Mouse (Mus musculus) liver, embryonic 16.5 days (tissue): ENCODE results near the gene Srpk2. TPM values are rescaled to one million over a fixed set of nuclear protein-coding genes. Genes with fewer than 3 reads are reported as not detected.

Source experiments
- ATAC-seq: fragments of 200-750 bp; cut with Nextera tagmentation; 2 replicates; pipeline ENCODE4 v1.8.0; 2017; ENCODE audit warnings: low read depth, mild to moderate bottlenecking, moderate number of reproducible peaks, moderate library complexity
- H3K27ac ChIP-seq: fragments of 300-500 bp; sonication (generic); 2 replicates; pipeline ENCODE4 v1.5.1; 2014; ENCODE audit warnings: mild to moderate bottlenecking, low read length
- H3K27me3 ChIP-seq: fragments of 300-500 bp; sonication (generic); 2 replicates; pipeline ENCODE4 v1.6.1; 2014; ENCODE audit warnings: low read depth, low read length, mixed read lengths; ENCODE audit not compliant: control insufficient read depth, insufficient read depth
- H3K36me3 ChIP-seq: fragments of 300-500 bp; sonication (generic); 2 replicates; pipeline ENCODE4 v1.6.1; 2014; ENCODE audit warnings: mild to moderate bottlenecking; ENCODE audit not compliant: control insufficient read depth, insufficient read depth
- H3K4me1 ChIP-seq: fragments of 300-500 bp; sonication (generic); 2 replicates; pipeline ENCODE4 v1.6.1; 2014; ENCODE audit warnings: low read depth, low read length, mixed read lengths; ENCODE audit not compliant: control insufficient read depth
- H3K4me2 ChIP-seq: fragments of 300-500 bp; sonication (generic); 2 replicates; pipeline ENCODE4 v1.6.1; 2014; ENCODE audit warnings: low read depth, low read length, mixed read lengths
- H3K4me3 ChIP-seq: fragments of 300-500 bp; sonication (generic); 2 replicates; pipeline ENCODE4 v1.5.1; 2014; ENCODE audit warnings: low read depth, mild to moderate bottlenecking, low read length
- H3K9ac ChIP-seq: fragments of 300-500 bp; sonication (generic); 2 replicates; pipeline ENCODE4 v1.6.1; 2014; ENCODE audit warnings: low read depth, low read length
- H3K9me3 ChIP-seq: fragments of 300-500 bp; sonication (generic); replicated peaks from 2 replicates; pipeline ENCODE4 v1.6.1; 2016; ENCODE audit warnings: low read length; ENCODE audit not compliant: control insufficient read depth
- WGBS: fragments of 180-500 bp; shearing (Covaris S2); extraction: QIAGEN DNeasy Blood & Tissue Kit; methylation state at CpG from one replicate; pipeline ENCODE4 v1.1.7; 2014; ENCODE audit not compliant: insufficient replicate concordance; 5-methylcytosine and 5-hydroxymethylcytosine counted together
- polyA plus RNA-seq: library from polyadenylated mRNA; unstranded; fragments of >200 nt; fragmentation: Nextera tagmentation; extraction: Ambion mirVana; gene quantifications from 2 replicates; pipeline ENCODE4 v1.2.1, GENCODE M21; 2015

Srpk2 gene
- polyA plus RNA-seq, 1 experiment from 2014 or later = 6.6 TPM

GRCm38 (mm10) chr5:23676156-23677071 is 8.0 kb downstream of the Srpk2 start:
- peak overlapping the region; percentile 71 for H3K4me3 ChIP-seq
- H3K27ac ChIP-seq = no peak overlapping the region
- 12% methylated on average over 31 of the region's 41 CpGs for WGBS
- 0 out of 2 replicates have a peak overlapping the region, but pooled peaks have one; percentile 25 for H3K9ac ChIP-seq
- peaks cover 35% of the 10 kb centered on the region for H3K27me3 ChIP-seq
- no peaks in the 10 kb centered on the region for H3K36me3 ChIP-seq
- H3K4me1 ChIP-seq = no peaks in the 10 kb centered on the region
- H3K9me3 ChIP-seq = no peaks in the 10 kb centered on the region
- no peak for ATAC-seq
- peak overlapping the region; percentile 88 for H3K4me2 ChIP-seq

GRCm38 (mm10) chr5:23675499-23676155 is 8.8 kb downstream of the Srpk2 start:
- Histone ChIP-seq H3K27me3 (peaks cover 35% of the 10 kb centered on the region), H3K4me1 (no peaks in the 10 kb centered on the region), H3K9me3 (no peaks in the 10 kb centered on the region), H3K4me3 (peak overlapping the region; percentile 71), H3K36me3 (no peaks in the 10 kb centered on the region), H3K4me2 (peak overlapping the region; percentile 88), H3K9ac (peak overlapping the region; percentile 45), H3K27ac (no peak overlapping the region)
- ATAC-seq = peak; percentile 70
- WGBS = under 1% methylated on average over 62 of the region's 95 CpGs

- WGBS = under 1% methylated on average over 59 of the region's 61 CpGs
- no peaks in the 10 kb centered on the region for H3K4me1 ChIP-seq
- peak overlapping the region; percentile 45 for H3K9ac ChIP-seq
- peak overlapping the region; percentile 88 for H3K4me2 ChIP-seq
- no peaks in the 10 kb centered on the region for H3K36me3 ChIP-seq
- H3K27ac ChIP-seq = no peak overlapping the region
- peaks cover 35% of the 10 kb centered on the region for H3K27me3 ChIP-seq
- H3K9me3 ChIP-seq = no peaks in the 10 kb centered on the region
- peak overlapping the region; percentile 71 for H3K4me3 ChIP-seq
- peak; percentile 32 for ATAC-seq
These were observed 9.5 kb downstream of the Srpk2 start for GRCm38 (mm10) chr5:23674829-23675498.

GRCm38 (mm10) chr5:23672136-23672535 is 12.3 kb downstream of the Srpk2 start:
- 52% methylated on average over 7 of the region's 7 CpGs for WGBS
- peaks cover 35% of the 10 kb centered on the region for H3K27me3 ChIP-seq
- H3K4me3 ChIP-seq = no peak overlapping the region
- H3K9me3 ChIP-seq = no peaks in the 10 kb centered on the region
- H3K4me1 ChIP-seq = no peaks in the 10 kb centered on the region
- H3K9ac ChIP-seq = no peak overlapping the region
- no peak for ATAC-seq
- no peaks in the 10 kb centered on the region for H3K36me3 ChIP-seq
- H3K27ac ChIP-seq = no peak overlapping the region
- H3K4me2 ChIP-seq = no peak overlapping the region

GRCm38 (mm10) chr5:23670880-23671279 is 13.5 kb downstream of the Srpk2 start:
- H3K4me1 ChIP-seq = no peaks in the 10 kb centered on the region
- peaks cover 24% of the 10 kb centered on the region for H3K27me3 ChIP-seq
- no peaks in the 10 kb centered on the region for H3K36me3 ChIP-seq
- WGBS = 77% methylated on average over 4 of the region's 4 CpGs
- no peaks in the 10 kb centered on the region for H3K9me3 ChIP-seq
- no peak overlapping the region for H3K9ac ChIP-seq
- H3K27ac ChIP-seq = no peak overlapping the region
- H3K4me2 ChIP-seq = no peak overlapping the region
- no peak for ATAC-seq
- no peak overlapping the region for H3K4me3 ChIP-seq

GRCm38 (mm10) chr5:23665906-23666305 is 18.5 kb downstream of the Srpk2 start:
- no peaks in the 10 kb centered on the region for H3K27me3 ChIP-seq
- H3K9ac ChIP-seq = no peak overlapping the region
- no peak overlapping the region for H3K4me3 ChIP-seq
- ATAC-seq = no peak
- no peak overlapping the region for H3K27ac ChIP-seq
- no peaks in the 10 kb centered on the region for H3K36me3 ChIP-seq
- H3K4me1 ChIP-seq = no peaks in the 10 kb centered on the region
- no peaks in the 10 kb centered on the region for H3K9me3 ChIP-seq
- no peak overlapping the region for H3K4me2 ChIP-seq

GRCm38 (mm10) chr5:23661191-23661590 is 23.2 kb downstream of the Srpk2 start:
- Histone ChIP-seq H3K4me2 (no peak overlapping the region), H3K4me3 (no peak overlapping the region), H3K9ac (no peak overlapping the region), H3K27me3 (no peaks in the 10 kb centered on the region), H3K9me3 (no peaks in the 10 kb centered on the region), H3K4me1 (no peaks in the 10 kb centered on the region), H3K27ac (no peak overlapping the region), H3K36me3 (no peaks in the 10 kb centered on the region)
- 72% methylated on average over 2 of the region's 2 CpGs for WGBS
- no peak for ATAC-seq

- Histone ChIP-seq H3K4me1 (no peaks in the 10 kb centered on the region), H3K27ac (no peak overlapping the region), H3K36me3 (no peaks in the 10 kb centered on the region), H3K9ac (no peak overlapping the region), H3K9me3 (no peaks in the 10 kb centered on the region), H3K27me3 (no peaks in the 10 kb centered on the region), H3K4me3 (no peak overlapping the region), H3K4me2 (no peak overlapping the region)
- WGBS = 61% methylated on average over 5 of the region's 5 CpGs
- no peak for ATAC-seq
These were observed 26.4 kb downstream of the Srpk2 start for GRCm38 (mm10) chr5:23658017-23658416.
